Mouse (Mus musculus) testis, postnatal 10 days (tissue): Measurements from ENCODE around the gene 2300003K06Rik.
"Not testable (repeated sequence)": the region's sequence is repeated elsewhere in the genome, so short reads cannot be mapped to it uniquely, and the experiment has no call there.

Source experiments
- DNase-seq: peaks from one replicate; pipeline ENCODE4 v3.0.0; 2021; ENCODE audit warnings: low spot score

2300003K06Rik gene

DNA sequence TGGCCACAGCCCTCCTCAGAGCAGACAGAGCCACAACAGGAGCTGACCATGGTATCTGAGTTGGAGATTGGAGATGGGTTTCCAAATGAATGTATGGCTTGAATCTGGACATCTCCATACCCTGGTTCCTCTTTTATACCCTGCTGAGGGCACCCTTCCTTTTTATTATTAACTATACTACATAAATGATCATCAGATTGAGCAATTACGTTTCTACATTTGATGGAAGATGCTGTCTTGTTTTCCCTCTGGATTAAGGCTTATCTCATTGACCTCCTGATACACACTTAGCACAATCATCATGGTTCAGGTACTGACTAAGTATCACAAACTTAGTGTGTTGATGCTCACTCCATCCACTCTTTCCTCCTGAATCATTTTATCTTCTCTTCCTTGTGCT is at the start of gene 2300003K06Rik:
Gene 2300003K06Rik, minus strand, starts transcription at position 101 of the 400 bp plus-strand sequence.
- DNase-seq: no peak

GRCm38 (mm10) chr11:99878887-99879286 is 41.0 kb upstream of the 2300003K06Rik start, which contains the start of gene Gm11567:
Gm11567 (plus strand) TSS chr11:99879187.
- DNase-seq: not testable (repeated sequence)

DNA sequence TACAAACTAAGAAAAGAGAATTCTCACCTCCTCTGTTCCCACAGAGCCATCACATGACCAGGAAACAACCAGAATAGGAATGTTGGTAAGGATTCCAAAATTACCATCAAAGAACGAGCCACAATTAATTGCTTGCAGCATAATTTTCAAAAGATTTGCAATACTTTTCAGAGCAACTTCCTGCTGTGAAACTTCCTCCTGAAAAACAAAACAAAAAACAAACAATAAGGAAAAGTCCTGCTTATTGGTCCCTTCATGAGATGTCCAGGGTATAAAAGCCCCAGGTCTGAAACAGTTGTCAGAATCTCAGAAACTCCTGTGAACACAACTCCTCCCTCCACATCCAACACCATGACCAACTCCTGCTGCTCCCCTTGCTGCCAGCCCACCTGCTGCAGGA is 35.2 kb upstream of the 2300003K06Rik start, which contains the start of gene Krtap9-1:
Gene Krtap9-1, plus strand, starts transcription at position 301 of the 400 bp plus-strand sequence.
- DNase-seq: not testable (repeated sequence)

DNA sequence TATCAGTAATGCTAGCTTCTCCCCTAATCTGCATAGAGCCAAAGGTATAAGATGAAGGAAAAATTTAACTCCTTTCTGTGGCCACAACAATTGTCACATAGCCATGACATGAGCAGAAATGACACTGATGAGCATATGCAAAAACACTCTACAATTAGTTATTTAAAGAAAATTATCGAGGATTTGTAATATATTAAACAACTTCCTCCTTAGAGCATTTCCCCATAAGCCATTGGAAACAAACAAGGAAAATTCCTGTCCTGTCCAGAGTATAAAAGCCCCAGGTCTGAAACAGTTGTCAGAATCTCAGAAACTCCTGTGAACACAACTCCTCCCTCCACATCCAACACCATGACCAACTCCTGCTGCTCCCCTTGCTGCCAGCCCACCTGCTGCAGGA is 26.3 kb upstream of the 2300003K06Rik start, which contains the start of gene Gm11559:
Gene Gm11559, plus strand, starts transcription at position 301 of the 400 bp plus-strand sequence.
- DNase-seq: not testable (repeated sequence)

GRCm38 (mm10) chr11:99858761-99859160 is 20.9 kb upstream of the 2300003K06Rik start:
- DNase-seq: no peak

DNA sequence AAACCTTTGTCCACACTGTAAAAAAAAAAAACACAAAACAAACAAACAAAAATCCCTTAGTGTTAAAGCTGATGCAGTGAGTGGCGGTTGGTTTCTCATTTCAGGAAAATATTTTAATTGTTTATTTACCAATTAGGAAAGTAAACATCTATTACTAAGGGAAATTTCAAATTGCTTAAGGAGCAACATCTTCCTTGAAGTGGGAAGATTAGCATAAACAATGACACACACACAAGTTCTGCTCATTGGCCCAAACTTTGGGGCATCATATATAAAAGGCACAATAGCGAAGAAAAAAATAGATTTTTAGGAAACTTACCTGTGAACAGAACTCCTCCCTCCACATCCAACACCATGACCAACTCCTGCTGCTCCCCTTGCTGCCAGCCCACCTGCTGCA is 19.8 kb upstream of the 2300003K06Rik start, which contains the start of gene Gm11568:
Gene Gm11568, plus strand, starts transcription at position 301 of the 400 bp plus-strand sequence.
- DNase-seq: no peak

DNA sequence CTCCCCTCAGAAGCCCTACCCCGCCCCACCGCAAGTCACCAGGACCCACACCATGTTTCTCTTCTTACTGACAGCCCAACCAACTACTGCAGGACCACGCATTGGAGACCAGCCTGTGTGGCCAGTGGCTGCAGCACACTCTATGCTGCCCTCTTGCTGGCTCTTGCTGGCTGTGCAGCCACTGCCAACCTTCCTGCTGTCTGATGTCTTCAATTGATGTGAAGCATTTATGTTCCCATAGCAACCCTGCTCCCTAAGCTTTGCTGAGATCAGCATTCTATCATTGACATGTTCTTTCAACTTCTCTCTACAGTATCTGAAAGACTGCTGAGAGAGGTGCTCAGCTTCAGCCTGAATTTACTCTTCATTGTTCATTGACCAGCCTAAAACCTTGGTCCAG is 16.3 kb upstream of the 2300003K06Rik start:
- DNase-seq: no peak

GRCm38 (mm10) chr11:99851508-99851907 is 13.6 kb upstream of the 2300003K06Rik start, which contains the start of gene Krtap4-16:
Krtap4-16 (minus strand) TSS chr11:99851608.
- DNase-seq: no peak

GRCm38 (mm10) chr11:99846746-99847145 is 8.9 kb upstream of the 2300003K06Rik start:
- DNase-seq: no peak

- DNase-seq: no peak
These were observed 4.3 kb upstream of the 2300003K06Rik start for GRCm38 (mm10) chr11:99842185-99842584.

DNA sequence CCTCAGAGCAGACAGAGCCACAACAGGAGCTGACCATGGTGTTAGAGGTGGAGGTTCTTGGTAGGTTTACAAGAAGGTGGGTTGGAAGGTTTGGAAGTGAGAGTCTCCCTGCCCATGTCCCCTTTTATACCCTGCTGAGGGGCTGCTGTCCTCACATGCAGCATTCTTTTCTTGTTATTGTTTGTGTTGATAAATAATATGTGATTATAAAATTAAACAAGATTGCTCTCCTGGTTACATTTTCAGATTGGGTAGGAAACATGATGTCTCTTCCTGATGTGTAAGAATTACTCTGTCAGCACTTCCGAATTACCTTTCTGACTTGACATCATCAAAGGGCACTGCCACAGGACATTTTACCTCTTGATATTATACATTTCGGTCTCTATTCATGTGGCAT is 22.3 kb downstream of the 2300003K06Rik start, which contains the start of gene Gm11564:
Gene Gm11564, minus strand, starts transcription at position 101 of the 400 bp plus-strand sequence.
- not testable (repeated sequence) for DNase-seq

DNA sequence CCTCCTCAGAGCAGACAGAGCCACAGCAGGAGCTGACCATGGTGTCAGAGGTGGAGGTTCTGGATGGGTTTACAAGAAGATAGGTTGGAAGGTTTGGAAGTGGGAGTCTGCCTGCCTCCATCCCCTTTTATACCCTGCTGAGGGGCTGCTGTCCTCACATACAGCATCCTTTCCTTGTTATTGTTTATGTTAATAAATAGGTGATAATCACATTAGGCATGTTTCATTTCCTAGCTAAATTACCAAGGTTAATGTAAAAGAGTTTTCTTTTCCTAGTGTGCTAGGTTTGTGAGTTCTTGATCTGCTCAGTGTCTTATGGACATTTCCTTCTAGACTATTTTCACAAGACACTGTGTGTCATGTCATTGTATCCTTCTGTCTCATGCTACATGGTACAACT is 28.1 kb downstream of the 2300003K06Rik start, which contains the start of gene Krtap4-13:
Gene Krtap4-13, minus strand, starts transcription at position 101 of the 400 bp plus-strand sequence.
- DNase-seq: not testable (repeated sequence)

- not testable (repeated sequence) for DNase-seq
These were observed 33.5 kb downstream of the 2300003K06Rik start, which contains the start of gene Gm11554 for GRCm38 (mm10) chr11:99804346-99804745. Gm11554 (minus strand) TSS chr11:99804446.

GRCm38 (mm10) chr11:99798832-99799231 is 39.0 kb downstream of the 2300003K06Rik start, which contains the start of gene Gm11569:
Gm11569 (minus strand) TSS chr11:99798932.
- not testable (repeated sequence) for DNase-seq

GRCm38 (mm10) chr11:99793367-99793766 is 44.5 kb downstream of the 2300003K06Rik start, which contains the start of gene Gm11596:
Gm11596 (minus strand) TSS chr11:99793467.
- no peak for DNase-seq
